Mouse (Mus musculus) adrenal gland, postnatal 25 days (tissue): ENCODE data around the gene Tmem40. TPM values are rescaled to one million over a fixed set of nuclear protein-coding genes. Genes with fewer than 3 reads are reported as not detected.

Experiments
- DNase-seq: peaks from one replicate; pipeline ENCODE4 v3.0.0; 2021; ENCODE audit warnings: mixed read lengths
- microRNA-seq, 2 experiments: library from miRNA; unstranded; fragments of <30 nt; microRNA quantifications; one replicate each; pipeline ENCODE4 v1.2.0; 2021
- total RNA-seq: library from RNA; stranded (reverse); gene quantifications from 2 replicates; pipeline ENCODE4 v1.2.3, GENCODE M21; 2021

Gene Tmem40
- total RNA-seq, 1 experiment from 2014 or later, result not detected

DNA sequence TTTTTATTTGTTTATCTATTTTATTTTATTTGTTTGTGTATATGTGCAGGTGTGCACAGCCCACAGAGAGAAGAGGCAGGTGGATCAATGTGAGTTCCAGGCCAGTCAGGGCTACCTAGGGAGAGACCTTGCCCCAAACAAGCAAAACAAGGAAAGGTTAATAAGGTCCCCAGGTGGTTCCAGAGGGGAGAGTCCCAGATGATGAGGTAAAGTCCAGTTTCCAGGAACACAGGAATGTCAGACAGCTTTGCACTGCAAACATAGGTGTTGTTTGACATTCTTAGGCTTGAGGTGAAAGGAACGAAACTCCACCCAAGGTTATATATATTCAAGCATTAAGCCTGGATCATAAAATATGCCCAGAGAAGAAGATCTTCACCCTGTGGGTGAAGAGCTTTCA lies 61.4 kb downstream of the Tmem40 start:
- no peak for DNase-seq

DNA sequence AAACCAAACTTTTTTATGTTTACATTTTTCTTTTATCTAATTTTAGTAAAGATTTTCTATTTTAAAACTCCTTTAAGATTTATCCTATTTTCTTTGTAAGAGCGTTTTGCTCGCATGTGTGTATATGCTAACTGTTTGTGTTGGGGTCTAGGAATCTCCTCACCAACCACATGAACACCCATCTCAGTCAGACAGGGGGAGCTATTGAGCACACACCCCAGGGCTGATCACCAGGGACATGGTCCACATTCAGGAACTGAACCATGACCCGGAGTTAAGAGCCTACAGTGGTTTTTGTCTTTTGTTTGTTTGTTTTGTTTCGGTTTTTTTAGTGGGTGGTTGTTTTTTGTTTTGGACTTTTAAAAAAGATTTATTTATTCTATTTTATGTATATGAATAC lies 63.5 kb downstream of the Tmem40 start:
- no peak for DNase-seq

DNA sequence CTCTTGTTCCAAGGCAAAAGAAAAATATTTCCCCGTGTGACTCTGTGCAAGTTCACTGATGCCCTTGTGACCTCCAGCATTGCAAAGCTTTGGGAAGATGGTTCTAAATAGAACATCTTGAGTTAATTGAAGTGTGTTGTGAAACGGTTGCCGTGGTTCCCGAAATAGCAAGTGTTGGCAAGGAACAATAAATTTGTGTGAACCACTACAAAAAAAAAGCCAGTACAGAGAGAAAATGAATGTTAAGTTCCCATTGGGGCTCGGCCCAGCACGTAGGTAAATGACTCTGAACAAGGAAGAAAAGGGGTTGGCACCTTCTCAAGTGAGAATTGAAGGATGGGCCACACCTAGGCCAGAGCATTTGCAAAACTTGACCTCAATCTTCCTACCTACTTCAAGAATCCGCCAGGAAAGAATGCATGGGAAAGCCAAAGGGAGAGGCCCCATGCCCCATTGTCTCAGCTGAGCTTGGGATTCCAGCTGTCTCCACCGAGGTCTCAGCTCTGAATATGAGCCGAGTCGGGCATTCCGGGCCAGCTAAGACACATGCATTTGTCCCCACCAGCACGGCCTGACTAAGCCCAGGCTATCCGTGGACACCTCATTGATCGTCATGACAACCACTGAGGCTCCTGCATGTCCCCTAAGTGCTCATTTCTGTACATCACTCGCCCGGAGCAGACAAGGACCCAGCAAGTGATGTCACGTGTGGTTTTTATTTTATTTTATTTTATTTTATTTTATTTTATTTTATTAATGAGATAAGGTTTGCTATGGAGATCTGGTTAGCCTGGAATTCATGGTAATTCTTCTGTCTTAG lies 64.3 kb downstream of the Tmem40 start:
- no peak for DNase-seq

DNA sequence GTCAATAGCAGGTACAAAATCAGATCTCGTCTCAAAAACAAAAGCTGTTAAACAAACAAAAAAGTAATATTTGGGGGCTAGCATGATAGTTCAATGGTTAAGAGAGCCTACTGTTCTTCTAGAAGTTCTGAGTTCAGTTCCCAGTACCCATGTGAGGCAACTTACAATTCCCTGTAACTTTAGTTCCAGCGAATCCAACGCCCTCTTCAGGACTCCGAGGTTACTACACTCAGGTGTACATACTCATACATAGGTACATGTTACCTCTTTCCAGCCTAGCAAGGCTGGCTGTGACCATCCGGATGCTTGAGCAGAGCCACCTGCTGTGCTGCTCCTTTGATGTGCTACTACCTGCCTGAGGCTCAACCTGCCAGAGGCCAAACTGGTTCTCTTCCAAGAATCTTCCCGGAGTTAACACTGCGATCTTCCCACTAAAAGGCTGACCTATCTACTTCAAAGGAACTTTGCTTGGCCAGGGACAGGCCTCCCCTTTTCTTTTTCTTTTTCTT lies 65.4 kb downstream of the Tmem40 start:
- DNase-seq, result no peak

DNA sequence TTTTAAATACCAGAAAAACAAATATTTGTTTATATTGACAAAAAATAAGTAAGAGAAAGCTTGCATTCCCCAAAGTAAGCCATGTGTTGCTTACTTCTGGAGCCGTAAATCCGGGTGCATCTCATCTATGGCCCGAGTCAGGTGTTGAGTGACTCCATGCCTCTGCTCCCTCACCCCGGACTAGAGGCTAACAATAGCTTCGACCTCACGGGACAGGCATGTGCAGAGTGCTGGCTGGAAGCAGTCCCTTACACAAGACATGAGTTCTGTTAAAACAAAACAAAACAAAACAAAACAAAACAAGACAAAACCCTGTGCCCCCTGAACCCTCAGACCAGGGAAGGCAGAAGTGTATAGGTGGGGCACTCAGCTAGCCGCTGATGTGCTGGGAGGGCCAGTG lies 67.1 kb downstream of the Tmem40 start:
- DNase-seq, result no peak

DNA sequence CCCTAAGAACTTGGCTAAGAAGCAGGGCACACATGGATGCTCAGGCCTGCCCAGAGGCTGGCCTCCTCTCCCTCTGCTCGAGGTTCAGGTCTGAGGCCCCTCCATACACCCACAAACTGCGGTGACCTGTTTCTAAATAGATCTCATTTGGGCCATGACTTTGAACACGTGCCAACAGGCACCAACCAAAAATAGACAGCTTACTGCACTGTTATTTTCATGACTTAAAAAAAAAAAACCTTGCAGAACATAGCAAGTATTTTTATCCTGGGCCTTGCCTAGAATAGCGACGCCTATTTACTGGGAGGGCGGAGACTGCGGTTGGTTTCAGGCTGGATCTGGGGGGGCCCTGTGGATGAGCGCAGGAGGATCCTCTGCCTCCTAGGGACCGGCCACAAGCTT lies 67.8 kb downstream of the Tmem40 start:
- DNase-seq, result no peak

DNA sequence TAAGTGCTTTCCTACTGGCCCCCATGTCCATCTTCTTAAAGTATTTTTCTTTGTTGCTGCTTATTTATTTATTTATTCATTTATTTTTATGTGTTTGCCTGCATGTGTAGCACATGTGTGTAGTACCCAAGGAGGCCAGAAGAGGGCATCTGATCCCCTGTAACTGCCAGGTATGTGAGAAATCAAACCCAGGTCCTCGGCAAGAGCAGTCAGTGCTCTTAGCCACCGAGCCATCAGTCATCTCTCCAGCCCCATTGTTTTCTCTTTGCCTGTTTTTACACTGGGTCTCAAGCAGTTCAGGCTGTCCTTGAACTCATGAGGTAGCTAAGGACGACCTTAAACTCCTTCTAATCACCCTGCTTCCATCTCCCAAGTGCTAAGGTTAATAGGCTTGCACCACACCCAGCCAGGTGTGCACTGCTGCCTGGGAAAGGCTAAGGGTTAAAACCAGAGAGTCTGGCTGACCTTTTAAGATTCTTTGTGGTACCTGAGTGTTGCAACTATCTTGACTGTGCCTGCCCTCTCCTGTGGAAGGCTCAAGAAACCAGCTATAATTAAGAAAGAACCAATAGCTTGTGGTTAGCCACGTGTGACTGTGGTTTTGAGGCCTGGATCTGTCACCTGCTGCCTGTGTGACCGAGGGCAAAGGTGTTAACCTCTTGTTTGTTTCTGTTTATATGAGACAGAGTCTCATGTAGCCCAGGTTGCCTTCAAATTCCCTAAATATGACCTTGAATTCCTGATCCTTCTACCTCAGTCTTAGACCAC lies 69.1 kb downstream of the Tmem40 start:
- no peak for DNase-seq

DNA sequence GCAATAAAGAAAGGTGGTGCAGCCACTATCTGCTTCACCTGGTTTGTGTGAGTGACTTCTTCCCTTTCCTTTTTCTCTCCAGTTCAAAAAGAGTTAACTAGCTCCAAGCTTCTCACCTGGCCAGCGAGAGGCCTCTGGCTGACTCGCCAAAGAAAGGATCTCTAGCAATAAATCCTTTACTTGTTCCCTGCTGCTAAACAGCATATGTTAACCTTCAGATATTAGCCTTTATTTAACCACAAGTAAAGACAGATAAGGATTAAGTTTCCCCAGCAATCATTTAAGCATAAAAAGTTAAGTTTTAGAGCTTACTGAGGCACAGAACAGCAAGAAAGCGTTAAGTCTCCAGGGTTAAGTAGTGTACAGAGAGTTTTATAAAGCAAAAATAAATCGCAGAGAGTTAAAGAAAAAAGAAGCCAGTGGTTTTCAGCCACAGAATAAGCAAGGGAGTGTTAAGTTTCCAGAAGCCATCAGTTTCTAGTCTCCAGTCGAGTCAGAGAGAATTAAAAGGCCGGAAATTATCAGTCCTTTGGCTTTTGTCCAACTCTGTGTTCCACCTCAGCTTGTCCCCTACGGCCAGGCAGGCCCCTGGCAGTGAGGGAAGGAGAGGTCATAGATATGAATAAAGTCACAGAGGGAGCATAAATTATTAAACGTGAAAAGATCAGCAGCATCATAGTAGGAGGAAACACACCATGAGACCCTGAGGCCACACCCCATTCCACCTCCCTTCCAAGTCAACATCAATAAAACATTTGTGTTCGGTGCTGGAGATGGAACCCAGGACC lies 69.9 kb downstream of the Tmem40 start:
- DNase-seq, result no peak

DNA sequence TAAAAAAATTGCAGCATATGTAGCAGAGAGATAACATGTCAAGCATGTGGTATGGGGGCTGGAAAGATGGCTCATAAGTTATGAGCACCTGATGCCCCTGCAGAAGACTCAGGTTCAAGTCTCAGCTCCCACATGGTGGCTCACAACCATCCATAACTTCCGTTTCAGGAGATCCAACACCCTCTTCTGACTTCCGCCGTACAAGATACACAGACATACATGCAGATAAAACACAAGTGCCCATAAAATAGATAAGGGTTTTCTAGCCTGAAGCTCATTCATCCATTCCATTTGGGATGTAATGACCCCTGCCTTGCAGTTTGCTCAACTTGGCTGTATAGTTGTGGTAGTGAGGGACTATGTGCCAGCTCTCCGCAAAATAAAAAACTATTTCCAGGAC lies 72.1 kb downstream of the Tmem40 start:
- DNase-seq, result no peak

DNA sequence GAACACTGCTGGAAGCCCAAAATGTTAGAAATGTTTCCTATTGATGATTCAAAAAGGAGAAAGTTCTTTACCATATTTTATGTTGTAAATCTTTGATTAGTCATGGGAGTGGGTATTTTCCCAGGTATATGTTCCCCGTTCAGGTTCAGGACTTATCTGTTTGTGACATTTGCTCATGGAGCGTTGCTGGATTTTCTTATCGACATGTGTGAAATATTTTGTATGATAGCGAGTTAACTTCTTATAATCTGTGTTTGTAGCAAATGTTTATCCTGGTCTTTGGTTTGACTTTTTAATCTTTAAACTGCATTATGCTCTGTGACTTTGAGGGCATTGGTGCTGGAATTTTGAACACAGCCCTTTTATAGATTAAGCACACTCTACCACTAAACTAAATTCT lies 73.6 kb downstream of the Tmem40 start:
- no peak for DNase-seq

DNA sequence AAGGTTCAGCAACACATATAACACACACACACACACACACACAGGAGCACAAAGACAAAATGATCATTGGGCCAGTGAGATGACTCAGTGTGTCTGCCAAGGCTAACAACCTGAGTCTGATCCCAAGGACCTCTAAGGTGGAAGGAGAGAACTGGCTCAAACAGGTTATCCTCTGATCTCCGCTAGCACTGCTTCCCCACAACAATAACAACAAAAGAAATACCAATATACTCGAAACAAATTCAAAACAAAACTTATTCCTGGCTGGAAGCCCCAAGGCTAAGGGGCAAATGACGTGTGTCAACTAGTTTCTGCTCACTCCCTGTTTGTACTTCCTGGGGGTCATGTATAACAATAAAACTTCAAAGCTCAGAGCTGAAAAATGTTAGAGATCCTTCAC lies 74.5 kb downstream of the Tmem40 start:
- no peak for DNase-seq

DNA sequence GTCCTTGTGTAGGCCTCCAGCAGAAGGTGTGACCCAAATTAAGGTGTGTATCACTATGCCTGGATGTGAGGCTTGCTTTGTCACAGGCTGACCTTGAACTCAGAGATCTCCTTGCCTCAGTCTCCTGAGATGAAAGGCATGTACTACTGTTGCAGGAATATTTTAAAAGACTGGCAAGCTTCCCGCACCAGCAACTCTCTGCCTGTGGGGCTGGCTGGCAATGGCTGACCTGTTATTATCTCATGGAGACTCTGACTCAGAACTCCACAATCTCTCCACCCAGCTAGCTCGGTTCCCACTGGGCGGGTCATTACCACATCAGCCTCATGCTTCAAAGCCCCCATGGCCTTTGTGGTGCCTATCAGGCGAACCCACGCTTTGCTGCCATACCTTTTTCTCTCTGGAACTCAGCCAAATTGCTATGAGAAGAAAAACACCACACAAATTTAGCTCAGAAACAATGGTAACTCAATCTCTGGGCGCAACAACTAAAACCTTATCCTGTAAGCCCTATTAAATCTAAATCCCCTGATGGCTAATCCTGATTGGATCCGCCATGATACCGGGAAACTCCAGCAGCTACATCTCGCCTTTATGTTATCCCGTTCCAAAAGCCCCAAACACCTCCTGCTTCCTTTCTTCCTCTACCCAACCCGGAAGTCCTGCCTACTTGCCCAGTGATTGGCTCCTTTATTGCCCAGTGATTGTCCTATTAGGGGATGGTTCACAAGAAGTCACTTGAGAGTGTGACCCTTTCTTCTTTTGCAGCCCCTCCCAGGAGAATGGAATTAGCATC lies 77.2 kb downstream of the Tmem40 start:
- no peak for DNase-seq

DNA sequence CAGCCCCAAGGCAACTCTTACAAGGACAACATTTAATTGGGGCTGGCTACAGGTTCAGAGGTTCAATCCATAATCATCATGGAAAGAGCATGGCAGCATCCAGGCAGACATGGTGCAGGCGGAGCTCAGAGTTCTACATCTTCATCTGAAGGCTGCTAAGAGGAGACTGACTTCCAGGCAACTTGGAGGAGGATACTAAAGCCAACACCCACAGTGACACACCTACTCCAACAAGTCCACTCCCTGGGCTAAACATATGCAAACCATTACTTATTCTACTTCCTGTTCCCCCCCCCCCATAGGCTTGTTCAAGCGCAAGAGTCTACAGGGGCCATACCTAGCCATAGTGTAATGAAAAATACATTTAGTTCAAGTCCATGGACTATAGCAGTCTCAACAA lies 77.9 kb downstream of the Tmem40 start:
- DNase-seq, result no peak

DNA sequence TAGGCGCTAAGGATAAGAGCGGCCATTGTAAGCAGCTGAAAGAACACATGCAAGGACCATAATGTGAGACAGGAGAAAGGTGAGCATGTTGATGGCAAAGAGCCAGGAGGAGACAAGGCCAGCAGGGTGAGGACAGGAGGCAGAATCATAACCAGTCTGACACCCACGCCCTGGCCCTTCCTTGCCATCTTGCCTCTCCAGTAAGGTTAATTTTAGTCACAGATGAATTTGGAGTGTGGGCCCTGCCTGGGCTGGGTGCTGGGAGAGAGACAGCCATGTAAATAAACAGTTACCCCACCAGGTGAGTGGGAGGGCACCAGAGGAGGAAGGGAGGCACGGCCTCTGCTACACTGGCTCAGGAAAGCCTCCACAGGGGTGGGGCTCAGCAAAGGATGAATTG lies 81.1 kb downstream of the Tmem40 start:
- DNase-seq, result no peak

Small RNA genes lying within 50 kb of the gene (microRNA-seq; reads per million reads assigned to microRNA genes)
- 0 reads per million in 2 experiments for gene Mir7660

Other genes starting within 250 kb of the Tmem40 start
- 10.3 and 11.6 TPM in 2 replicates for gene Tsen2, start 217.7 kb downstream of the Tmem40 start, total RNA-seq
- not detected in 2 replicates for gene Mkrn2os, start 169.8 kb downstream of the Tmem40 start, total RNA-seq
- 43.1 and 47.8 TPM in 2 replicates for gene Mkrn2, start 160.5 kb downstream of the Tmem40 start, total RNA-seq
- gene Raf1, start 85.8 kb downstream of the Tmem40 start, total RNA-seq, result 115 and 155 TPM in 2 replicates
- gene Cand2, start 12.1 kb upstream of the Tmem40 start, total RNA-seq, result 11.2 and 14.1 TPM in 2 replicates
- gene Rpl32, start 46.3 kb upstream of the Tmem40 start, total RNA-seq, result 1,141 and 1,199 TPM in 2 replicates
- 1.9 TPM in 1 of 2 replicates, not detected in the other for gene Efcab12, start 76.0 kb upstream of the Tmem40 start, total RNA-seq
- gene Mbd4, start 91.0 kb upstream of the Tmem40 start, total RNA-seq, result 4.0 and 4.8 TPM in 2 replicates
- 19.2 and 22.2 TPM in 2 replicates for gene Ift122, start 91.1 kb upstream of the Tmem40 start, total RNA-seq
- 0.94 and 1.9 TPM in 2 replicates for gene Rho, start 169.3 kb upstream of the Tmem40 start, total RNA-seq
- not detected in 2 replicates for gene H1foo, start 182.5 kb upstream of the Tmem40 start, total RNA-seq
- 170 and 214 TPM in 2 replicates for gene Plxnd1, start 232.6 kb upstream of the Tmem40 start, total RNA-seq